Mouse (Mus musculus) olfactory bulb, adult 2 months (tissue): ENCODE data around the gene Ice1. TPM values are rescaled to one million over a fixed set of nuclear protein-coding genes. Genes with fewer than 3 reads are reported as not detected.

Source experiments
- H3K27ac ChIP-seq: fragments of 200-500 bp; 2 replicates; pipeline ENCODE4 v1.5.1; 2012; ENCODE audit warnings: low read depth, low read length; ENCODE audit not compliant: insufficient read depth
- H3K4me1 ChIP-seq: fragments of 200-500 bp; 2 replicates; pipeline ENCODE4 v1.6.1; 2012; ENCODE audit warnings: low read length; ENCODE audit not compliant: control insufficient read depth, insufficient read depth
- H3K4me3 ChIP-seq: fragments of 200-500 bp; 2 replicates; pipeline ENCODE4 v1.5.1; 2012; ENCODE audit warnings: mild to moderate bottlenecking, low read depth, low read length, moderate library complexity; ENCODE audit not compliant: insufficient read depth
- CTCF ChIP-seq: fragments of 200-500 bp; IDR thresholded peaks from 2 replicates; pipeline ENCODE4 v1.5.1; 2012; ENCODE audit warnings: low read depth, mild to moderate bottlenecking, low read length, moderate library complexity; ENCODE audit not compliant: insufficient read depth
- WGBS: fragments of 180-500 bp; shearing (Covaris S2); methylation state at CpG from one replicate; pipeline ENCODE4 v1.1.7; 2018; 5-methylcytosine and 5-hydroxymethylcytosine counted together
- polyA plus RNA-seq: library from polyadenylated mRNA; stranded (reverse); fragments of >200 nt; gene quantifications from 2 replicates; pipeline ENCODE4 v1.2.4, GENCODE M21; 2012; ENCODE audit warnings: low replicate concordance; ENCODE audit not compliant: missing spikeins, insufficient read depth, insufficient read length

Gene Ice1
- polyA plus RNA-seq, 1 experiment: not detected

GRCm38 (mm10) chr13:70508708-70509374, 128.6 kb downstream of the Ice1 start:
- no peak overlapping the region for H3K4me3 ChIP-seq
- no peak for TF ChIP-seq CTCF
- no peak overlapping the region for H3K27ac ChIP-seq
- 54% methylated on average over 5 of the region's 5 CpGs for WGBS
- H3K4me1 ChIP-seq: peaks cover 2% of the 10 kb centered on the region; the same call in 1 of the 2 replicates

Other genes starting within 250 kb of the Ice1 start
- not detected in 2 replicates for gene Adamts16, start 204.2 kb upstream of the Ice1 start, polyA plus RNA-seq